Mouse (Mus musculus) olfactory bulb, adult 2 months (tissue): ENCODE measurements around the gene Nfkbie.

Experiments used
- CTCF ChIP-seq: fragments of 200-500 bp; IDR thresholded peaks from 2 replicates; pipeline ENCODE4 v1.5.1; 2012; ENCODE audit warnings: low read depth, mild to moderate bottlenecking, low read length, moderate library complexity; ENCODE audit not compliant: insufficient read depth
- POLR2A ChIP-seq: fragments of 200-500 bp; IDR thresholded peaks from 2 replicates; pipeline ENCODE4 v1.6.1; 2012; ENCODE audit warnings: mild to moderate bottlenecking, low read depth, low read length, moderate library complexity; ENCODE audit not compliant: insufficient read depth

GRCm38 (mm10) chr17:45510871-45511270, 44.6 kb upstream of the Nfkbie start:
- TF ChIP-seq CTCF (no peak), POLR2A (no peak)
